Mouse (Mus musculus): ENCODE measurements around the gene Mrnip. TPM values are rescaled to one million over a fixed set of nuclear protein-coding genes. Genes with fewer than 3 reads are reported as not detected.

The Mrnip gene
- polyA plus RNA-seq, 1 experiment = 3.7 TPM

DNA sequence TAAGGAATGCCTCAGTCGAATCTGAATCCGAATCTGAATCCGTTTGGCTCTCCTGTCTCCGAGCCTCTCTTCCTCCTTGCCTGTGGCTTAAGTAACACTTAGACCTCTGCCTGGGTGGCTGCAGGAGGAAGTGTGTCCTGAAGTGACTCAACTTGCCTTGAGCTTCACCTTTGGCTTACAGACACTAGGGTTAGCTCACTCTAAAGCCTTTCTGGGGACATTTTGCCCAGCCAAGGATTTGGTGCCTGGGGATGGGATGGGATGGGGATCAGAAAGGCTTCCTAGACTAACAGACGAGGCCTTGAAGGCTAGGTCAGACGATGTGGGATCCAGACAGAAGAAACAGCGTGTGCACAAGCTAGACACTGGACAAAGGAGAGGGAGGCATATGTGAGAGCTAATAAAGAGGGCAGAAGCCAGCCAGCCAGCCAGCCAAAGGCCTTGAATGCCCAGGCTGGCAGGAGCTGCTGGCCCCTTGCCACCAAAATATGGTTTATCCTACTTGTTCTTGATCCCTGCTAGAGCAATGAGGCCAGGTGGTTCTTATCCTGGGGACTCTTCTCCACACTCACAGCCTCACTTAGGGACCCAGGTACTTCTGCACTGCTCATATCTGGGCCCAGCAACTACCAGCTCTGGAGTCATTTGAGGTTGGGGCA, 55.1 kb downstream of the Mrnip start:
- TF ChIP-seq GATA1 (IDR thresholded peaks at IDR 0.05; ENCODE audit: borderline replicate concordance, low read length) (no peak), FLI1 (IDR thresholded peaks at IDR 0.05; ENCODE audit: low read length) (no peak)
- peaks cover 73% of the 10 kb centered on the region for H3K4me1 ChIP-seq

DNA sequence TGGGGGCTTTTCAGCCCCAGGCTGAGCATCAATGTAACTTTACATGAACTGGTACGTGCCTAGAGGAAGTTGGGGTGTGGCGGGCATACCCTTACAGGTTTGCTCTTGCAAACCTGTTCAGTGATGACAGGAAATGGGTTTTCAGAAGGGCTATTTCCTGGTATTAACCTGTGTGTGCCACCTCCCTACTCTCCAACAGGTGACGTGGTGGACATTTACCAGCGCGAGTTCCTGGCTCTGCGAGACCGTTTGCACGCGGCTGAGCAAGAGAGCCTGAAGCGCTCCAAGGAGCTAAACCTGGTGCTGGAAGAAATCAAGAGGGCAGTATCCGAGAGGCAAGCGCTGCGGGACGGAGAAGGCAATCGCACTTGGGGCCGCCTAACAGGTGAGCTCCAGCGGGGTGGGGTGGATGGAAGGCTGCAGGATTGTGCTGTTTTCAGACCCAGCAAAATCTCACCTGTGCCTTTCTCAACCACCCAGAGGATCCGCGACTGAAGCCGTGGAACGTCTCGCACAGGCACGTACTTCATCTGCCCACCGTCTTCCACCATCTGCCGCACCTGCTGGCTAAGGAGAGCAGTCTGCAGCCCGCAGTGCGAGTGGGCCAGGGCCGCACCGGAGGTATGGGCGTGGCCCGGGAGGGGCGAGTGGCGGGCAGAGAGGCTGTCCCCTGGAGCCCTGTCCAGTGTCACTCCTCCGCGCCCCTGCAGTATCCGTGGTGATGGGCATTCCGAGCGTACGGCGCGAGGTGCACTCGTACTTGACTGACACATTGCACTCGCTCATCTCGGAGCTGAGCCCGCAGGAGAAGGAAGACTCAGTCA, 56.4 kb downstream of the Mrnip start:
- Histone ChIP-seq H3K36me3 (replicated peaks; ENCODE audit: low read length) (peaks cover 81% of the 10 kb centered on the region), H3K9me3 (no peaks in the 10 kb centered on the region), H3K4me3 (replicated peaks) (peak overlapping the region; percentile 38), H3K27me3 (replicated peaks) (no peaks in the 10 kb centered on the region), H3K4me1 (peaks cover 70% of the 10 kb centered on the region)
- no peak for TF ChIP-seq FLI1 (IDR thresholded peaks at IDR 0.05; ENCODE audit: low read length)
- no peak for TF ChIP-seq GATA1 (IDR thresholded peaks at IDR 0.05; ENCODE audit: borderline replicate concordance, low read length)

More for the DNA sequence above, 55.1 kb downstream of the Mrnip start:
- Histone ChIP-seq H3K36me3 (replicated peaks; ENCODE audit: low read length) (peaks cover 69% of the 10 kb centered on the region), H3K9me3 (no peaks in the 10 kb centered on the region), H3K27me3 (replicated peaks) (no peaks in the 10 kb centered on the region), H3K4me3 (replicated peaks) (peak overlapping the region; percentile 18)

DNA sequence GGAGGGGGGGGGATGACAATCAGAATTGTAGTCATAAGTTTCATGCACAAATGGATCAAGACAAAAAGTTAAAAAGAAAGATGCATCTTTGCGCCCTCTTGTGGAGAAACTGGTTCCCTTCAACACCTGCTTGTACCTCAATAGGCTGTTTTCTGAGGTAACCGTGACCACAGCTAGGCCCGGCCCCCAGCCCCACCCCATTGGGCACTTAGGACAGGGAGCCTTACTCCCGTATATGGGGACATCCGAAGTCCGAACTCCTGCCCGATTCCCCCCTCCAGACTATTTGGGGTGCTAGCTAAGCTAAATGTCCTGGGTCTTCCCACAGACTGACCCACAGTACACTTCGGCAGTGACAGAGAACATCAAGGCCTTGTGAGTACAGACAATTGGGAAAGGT, 57.2 kb downstream of the Mrnip start:
- Histone ChIP-seq H3K27me3 (replicated peaks) (no peaks in the 10 kb centered on the region), H3K4me1 (peaks cover 68% of the 10 kb centered on the region), H3K9me3 (no peaks in the 10 kb centered on the region), H3K36me3 (replicated peaks; ENCODE audit: low read length) (peaks cover 83% of the 10 kb centered on the region), H3K4me3 (replicated peaks) (no peak overlapping the region)
- no peak for TF ChIP-seq GATA1 (IDR thresholded peaks at IDR 0.05; ENCODE audit: borderline replicate concordance, low read length)
- TF ChIP-seq FLI1 (IDR thresholded peaks at IDR 0.05; ENCODE audit: low read length) = no peak

DNA sequence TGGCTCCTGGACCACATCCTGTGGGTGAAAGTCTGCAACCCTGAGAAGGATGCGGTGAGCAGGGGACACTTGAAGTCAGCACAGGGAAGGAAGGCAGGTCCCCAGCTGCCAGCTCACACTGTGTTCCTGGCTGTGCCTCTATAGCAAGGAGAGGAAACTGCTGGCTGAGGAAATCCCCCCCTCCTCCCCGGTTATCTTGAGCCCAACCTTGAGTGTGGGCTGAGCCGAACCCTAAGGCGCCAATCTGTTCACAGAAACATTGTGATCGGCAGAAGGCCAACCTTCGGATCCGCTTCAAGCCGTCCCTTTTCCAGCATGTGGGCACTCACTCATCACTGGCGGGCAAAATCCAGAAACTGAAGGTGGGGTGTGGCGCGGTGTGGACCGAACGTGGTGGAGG, 58.8 kb downstream of the Mrnip start:
- H3K4me3 ChIP-seq (replicated peaks) = peak overlapping the region; percentile 28
- TF ChIP-seq GATA1 (IDR thresholded peaks at IDR 0.05; ENCODE audit: borderline replicate concordance, low read length) (no peak), FLI1 (IDR thresholded peaks at IDR 0.05; ENCODE audit: low read length) (no peak)
- peaks cover 68% of the 10 kb centered on the region for H3K4me1 ChIP-seq
- H3K9me3 ChIP-seq = no peaks in the 10 kb centered on the region
- peaks cover 74% of the 10 kb centered on the region for H3K36me3 ChIP-seq (replicated peaks; ENCODE audit: low read length)
- peaks cover 4% of the 10 kb centered on the region for H3K27me3 ChIP-seq (replicated peaks)

DNA sequence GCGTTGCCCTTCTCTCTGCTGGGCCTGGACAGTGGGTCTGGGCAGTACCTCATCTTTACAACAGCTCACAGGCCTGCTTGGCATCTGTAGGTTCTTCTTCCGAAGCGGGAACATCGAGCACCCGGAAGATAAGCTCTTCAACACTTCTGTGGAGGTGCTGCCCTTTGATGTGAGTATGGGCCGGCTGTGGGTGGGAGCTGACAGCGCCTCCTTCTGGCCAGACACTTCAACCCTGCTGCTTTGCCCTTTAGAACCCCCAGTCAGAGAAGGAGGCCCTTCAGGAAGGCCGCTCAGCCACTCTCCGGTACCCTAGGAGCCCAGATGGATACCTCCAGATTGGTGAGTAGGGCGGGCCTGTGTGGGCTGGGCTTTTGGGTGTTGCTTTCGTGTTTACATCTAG, 59.7 kb downstream of the Mrnip start:
- peaks cover 68% of the 10 kb centered on the region for H3K4me1 ChIP-seq
- H3K4me3 ChIP-seq (replicated peaks) = no peak overlapping the region
- no peaks in the 10 kb centered on the region for H3K9me3 ChIP-seq
- no peak for TF ChIP-seq FLI1 (IDR thresholded peaks at IDR 0.05; ENCODE audit: low read length)
- no peak for TF ChIP-seq GATA1 (IDR thresholded peaks at IDR 0.05; ENCODE audit: borderline replicate concordance, low read length)
- peaks cover 4% of the 10 kb centered on the region for H3K27me3 ChIP-seq (replicated peaks)
- peaks cover 67% of the 10 kb centered on the region for H3K36me3 ChIP-seq (replicated peaks; ENCODE audit: low read length)

DNA sequence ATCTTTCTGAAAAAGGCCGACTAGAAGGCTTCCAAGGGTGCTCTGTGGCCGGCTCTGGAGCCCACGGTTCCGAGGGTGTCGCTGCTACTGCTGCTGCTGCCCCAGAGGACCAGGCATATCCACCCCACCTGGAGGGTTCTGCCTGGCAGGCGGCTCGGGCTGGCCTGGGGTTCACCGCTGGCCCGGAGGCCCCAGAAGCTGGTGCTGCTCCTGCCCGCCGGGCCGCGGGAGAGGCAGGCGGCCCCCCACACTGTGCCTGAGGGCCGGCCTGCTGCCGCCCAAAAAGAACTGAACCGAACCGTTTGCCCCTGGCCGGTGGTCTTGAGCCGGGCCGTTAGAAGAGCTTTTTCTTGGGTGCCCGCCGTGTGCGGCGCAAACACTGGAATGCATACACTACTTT, 60.4 kb downstream of the Mrnip start:
- peaks cover 68% of the 10 kb centered on the region for H3K4me1 ChIP-seq

DNA sequence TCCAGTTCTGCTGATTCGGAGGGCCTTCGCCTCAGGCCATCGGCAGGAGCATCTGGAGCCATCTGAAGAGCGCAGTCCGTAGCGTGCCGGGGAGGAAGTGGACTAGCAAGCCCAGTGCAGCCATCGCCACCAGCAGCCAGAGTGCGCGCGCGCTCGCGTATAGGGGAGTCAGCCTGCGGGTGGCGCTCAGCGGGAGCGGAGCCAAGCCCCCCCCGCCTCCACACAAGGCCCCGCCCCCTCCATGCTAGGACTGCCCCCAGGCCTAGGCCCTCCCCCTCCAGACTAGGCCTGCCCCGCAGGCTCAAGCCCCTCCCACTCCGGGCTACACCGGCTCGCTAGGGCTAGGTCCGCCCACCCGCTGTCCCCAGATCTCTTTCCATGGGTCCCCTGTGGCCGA, 62.3 kb downstream of the Mrnip start:
- H3K36me3 ChIP-seq (replicated peaks; ENCODE audit: low read length) = peaks cover 43% of the 10 kb centered on the region
- peaks cover 73% of the 10 kb centered on the region for H3K4me1 ChIP-seq
- peaks cover 4% of the 10 kb centered on the region for H3K27me3 ChIP-seq (replicated peaks)

More for the DNA sequence above, 60.4 kb downstream of the Mrnip start:
- peaks cover 61% of the 10 kb centered on the region for H3K36me3 ChIP-seq (replicated peaks; ENCODE audit: low read length)
- H3K9me3 ChIP-seq = no peaks in the 10 kb centered on the region
- peaks cover 4% of the 10 kb centered on the region for H3K27me3 ChIP-seq (replicated peaks)
- TF ChIP-seq GATA1 (IDR thresholded peaks at IDR 0.05; ENCODE audit: borderline replicate concordance, low read length) (no peak), FLI1 (IDR thresholded peaks at IDR 0.05; ENCODE audit: low read length) (no peak)
- H3K4me3 ChIP-seq (replicated peaks) = no peak overlapping the region

DNA sequence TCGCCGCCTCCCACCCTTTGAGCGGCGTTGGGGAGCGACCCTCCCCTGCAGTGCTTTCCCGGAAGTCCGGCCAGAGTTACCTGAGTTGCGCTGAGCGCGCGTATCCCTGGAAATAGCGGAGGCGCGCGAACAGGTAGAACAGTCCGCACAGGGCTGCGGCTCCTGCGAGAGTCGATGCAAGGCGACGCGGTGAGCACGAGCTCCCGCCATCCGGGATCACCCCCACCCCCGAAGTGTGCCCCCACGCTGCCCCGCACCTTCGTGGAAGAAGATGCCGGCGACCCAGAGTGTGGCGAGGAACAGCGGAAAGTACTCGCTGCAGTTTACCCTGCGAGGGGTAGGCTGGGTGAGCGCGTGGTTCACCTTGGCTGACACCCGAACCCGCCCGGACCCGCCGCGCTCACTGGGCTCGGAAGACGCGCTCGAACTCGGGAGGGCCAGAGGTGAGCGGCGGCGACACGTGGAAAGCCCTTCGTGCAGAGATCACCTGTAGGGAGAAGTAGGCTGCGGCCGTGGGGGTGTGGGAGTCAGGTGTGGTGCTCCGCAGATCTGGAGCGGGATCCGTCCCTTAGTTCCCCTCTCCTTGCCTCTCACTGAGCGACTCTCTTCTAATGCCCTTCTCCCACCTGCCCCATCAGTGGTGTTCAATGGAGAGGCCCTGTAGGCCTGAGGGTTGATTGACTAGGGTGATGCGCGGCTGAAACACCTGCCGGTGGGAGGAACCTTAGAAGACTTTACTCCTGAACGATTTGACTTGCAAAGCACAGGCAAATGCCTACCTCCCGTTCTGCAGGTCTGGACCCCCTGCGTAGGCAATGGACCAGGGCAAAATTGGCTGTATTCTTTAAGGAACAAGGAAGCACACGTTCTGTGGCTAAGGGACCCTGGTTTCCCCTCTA, 62.9 kb downstream of the Mrnip start:
- H3K4me1 ChIP-seq = peaks cover 73% of the 10 kb centered on the region
- H3K9me3 ChIP-seq = no peaks in the 10 kb centered on the region
- H3K27me3 ChIP-seq (replicated peaks) = peaks cover 4% of the 10 kb centered on the region
- H3K36me3 ChIP-seq (replicated peaks; ENCODE audit: low read length) = peaks cover 36% of the 10 kb centered on the region
- TF ChIP-seq GATA1 (IDR thresholded peaks at IDR 0.05; ENCODE audit: borderline replicate concordance, low read length) = no peak
- TF ChIP-seq FLI1 (IDR thresholded peaks at IDR 0.05; ENCODE audit: low read length) = no peak
- peak overlapping the region; percentile 95 for H3K4me3 ChIP-seq (replicated peaks)

More for the DNA sequence above, 62.3 kb downstream of the Mrnip start:
- Histone ChIP-seq H3K9me3 (no peaks in the 10 kb centered on the region), H3K4me3 (replicated peaks) (peak overlapping the region; percentile 95)
- no peak for TF ChIP-seq FLI1 (IDR thresholded peaks at IDR 0.05; ENCODE audit: low read length)
- no peak for TF ChIP-seq GATA1 (IDR thresholded peaks at IDR 0.05; ENCODE audit: borderline replicate concordance, low read length)

DNA sequence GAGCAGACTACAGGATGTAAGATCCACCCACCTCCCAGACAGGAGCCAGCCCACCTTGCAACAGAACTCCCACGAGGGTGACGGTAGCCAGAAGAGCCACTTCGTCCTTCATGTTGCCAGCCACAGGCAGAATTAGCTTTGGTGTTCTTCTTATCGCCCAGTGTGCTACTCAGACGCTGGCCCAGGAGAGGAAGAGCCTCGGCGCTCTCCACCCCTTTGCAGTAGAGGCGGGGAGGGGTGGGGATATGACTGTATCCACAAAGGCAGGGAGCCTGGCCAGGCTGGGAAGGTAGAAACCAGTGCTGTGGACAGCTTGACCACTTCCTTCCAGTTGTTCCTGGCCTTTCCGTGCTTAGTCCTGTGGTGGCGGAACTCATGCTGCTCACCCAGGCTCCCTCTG, 64.1 kb downstream of the Mrnip start, which contains the start of gene Ltc4s:
Ltc4s (minus strand) TSS at position 293 of the 400 bp plus-strand sequence.
- Histone ChIP-seq H3K36me3 (replicated peaks; ENCODE audit: low read length) (peaks cover 25% of the 10 kb centered on the region), H3K4me3 (replicated peaks) (peak within 1 kb of the TSS; percentile 95), H3K27me3 (replicated peaks) (peaks cover 4% of the 10 kb centered on the region), H3K9me3 (no peaks in the 10 kb centered on the region), H3K4me1 (peaks cover 67% of the 10 kb centered on the region)
- TF ChIP-seq FLI1 (IDR thresholded peaks at IDR 0.05; ENCODE audit: low read length) (no peak), GATA1 (IDR thresholded peaks at IDR 0.05; ENCODE audit: borderline replicate concordance, low read length) (no peak)
